Mouse (Mus musculus): ENCODE results near the gene Fchsd2. TPM values are rescaled to one million over a fixed set of nuclear protein-coding genes. Genes with fewer than 3 reads are reported as not detected.

The Fchsd2 gene
- polyA plus RNA-seq, 2 experiments = 3.1 to 3.3 TPM

- peak; percentile 96 to 97 (median 96) for DNase-seq (ENCODE audit: low read depth in 3 of 3, low spot score in 3 of 3)
- Histone ChIP-seq H3K9me3 (ENCODE audit: control insufficient read depth, low read length) (no peaks in the 10 kb centered on the region), H3K4me2 (ENCODE audit: low read depth) (peak overlapping the region; percentile 79), H3K36me3 (replicated peaks; ENCODE audit: control insufficient read depth, insufficient read depth, low read depth) (no peaks in the 10 kb centered on the region), H3K27me3 (ENCODE audit: control insufficient read depth, insufficient read depth, low read length) (no peaks in the 10 kb centered on the region), H3K4me1 (replicated peaks; ENCODE audit: control insufficient read depth in 2 of 2, insufficient read depth in 2 of 2, low read length in 1 of 2) (peaks cover 6 to 30% of the 10 kb centered on the region in 2 experiments), H3K27ac (peak overlapping the region; percentile 89), H3K9ac (replicated peaks) (peak overlapping the region; percentile 89), H3K4me3 (ENCODE audit: insufficient read depth in 1 of 2, low read depth in 2 of 2, low read length in 2 of 2) (peak overlapping the region; percentile 71 to 75)
- ATAC-seq (ENCODE audit: insufficient read depth) = peak; percentile 95
- TF ChIP-seq CTCF (IDR thresholded peaks at IDR 0.05; ENCODE audit: low read depth) (peak; percentile 98), EP300 (IDR thresholded peaks at IDR 0.05; ENCODE audit: low read depth) (no peak)
- WGBS (ENCODE audit: insufficient replicate concordance) = 2% methylated on average over 43 of the region's 43 CpGs
Measured at GRCm38 (mm10) chr7:101310327-101311028, 217.8 kb downstream of the Fchsd2 start.

- Histone ChIP-seq H3K4me1 (replicated peaks; ENCODE audit: control insufficient read depth in 2 of 2, insufficient read depth in 2 of 2, low read length in 1 of 2) (peaks cover 12 to 36% of the 10 kb centered on the region in 2 experiments), H3K27ac (peak overlapping the region; percentile 35), H3K4me2 (ENCODE audit: low read depth) (peak overlapping the region; percentile 79), H3K36me3 (replicated peaks; ENCODE audit: control insufficient read depth, insufficient read depth, low read depth) (no peaks in the 10 kb centered on the region), H3K9ac (replicated peaks) (no peak overlapping the region), H3K27me3 (ENCODE audit: control insufficient read depth, insufficient read depth, low read length) (no peaks in the 10 kb centered on the region), H3K4me3 (ENCODE audit: insufficient read depth in 1 of 2, low read depth in 2 of 2, low read length in 2 of 2) (no peak overlapping the region; a peak in 1 of 4 replicates), H3K9me3 (ENCODE audit: control insufficient read depth, low read length) (no peaks in the 10 kb centered on the region)
- DNase-seq (ENCODE audit: low read depth in 3 of 3, low spot score in 3 of 3) (no peak), ATAC-seq (ENCODE audit: insufficient read depth) (no peak)
- no peak for TF ChIP-seq CTCF (IDR thresholded peaks at IDR 0.05; ENCODE audit: low read depth)
- TF ChIP-seq EP300 (IDR thresholded peaks at IDR 0.05; ENCODE audit: low read depth) = no peak
- WGBS (ENCODE audit: insufficient replicate concordance) = 14% methylated on average over 2 of the region's 2 CpGs
Measured at GRCm38 (mm10) chr7:101311061-101311460, 218.4 kb downstream of the Fchsd2 start.

GRCm38 (mm10) chr7:101313033-101313432 lies 220.4 kb downstream of the Fchsd2 start:
- no peaks in the 10 kb centered on the region for H3K9me3 ChIP-seq (ENCODE audit: control insufficient read depth, low read length)
- no peaks in the 10 kb centered on the region for H3K27me3 ChIP-seq (ENCODE audit: control insufficient read depth, insufficient read depth, low read length)
- TF ChIP-seq EP300 (IDR thresholded peaks at IDR 0.05; ENCODE audit: low read depth) = no peak
- no peak for TF ChIP-seq CTCF (IDR thresholded peaks at IDR 0.05; ENCODE audit: low read depth)
- no peak overlapping the region for H3K9ac ChIP-seq (replicated peaks)
- no peak overlapping the region for H3K4me2 ChIP-seq (ENCODE audit: low read depth)
- no peak overlapping the region for H3K4me3 ChIP-seq (ENCODE audit: insufficient read depth in 1 of 2, low read depth in 2 of 2, low read length in 2 of 2)
- ATAC-seq (ENCODE audit: insufficient read depth) (no peak), DNase-seq (ENCODE audit: low read depth in 3 of 3, low spot score in 3 of 3) (no peak)
- peaks cover 31 to 55% of the 10 kb centered on the region in 2 experiments for H3K4me1 ChIP-seq (replicated peaks; ENCODE audit: control insufficient read depth in 2 of 2, insufficient read depth in 2 of 2, low read length in 1 of 2)
- no peaks in the 10 kb centered on the region for H3K36me3 ChIP-seq (replicated peaks; ENCODE audit: control insufficient read depth, insufficient read depth, low read depth)
- no peak overlapping the region for H3K27ac ChIP-seq
- 66% methylated on average over 3 of the region's 3 CpGs for WGBS (ENCODE audit: insufficient replicate concordance)

- no peak overlapping the region for H3K4me3 ChIP-seq (ENCODE audit: insufficient read depth in 1 of 2, low read depth in 2 of 2, low read length in 2 of 2)
- ATAC-seq (ENCODE audit: insufficient read depth) = no peak
- no peak overlapping the region for H3K4me2 ChIP-seq (ENCODE audit: low read depth)
- peaks cover 43 to 69% of the 10 kb centered on the region in 2 experiments for H3K4me1 ChIP-seq (replicated peaks; ENCODE audit: control insufficient read depth in 2 of 2, insufficient read depth in 2 of 2, low read length in 1 of 2)
- no peaks in the 10 kb centered on the region for H3K27me3 ChIP-seq (ENCODE audit: control insufficient read depth, insufficient read depth, low read length)
- H3K27ac ChIP-seq = no peak overlapping the region
- TF ChIP-seq CTCF (IDR thresholded peaks at IDR 0.05; ENCODE audit: low read depth) (no peak), EP300 (IDR thresholded peaks at IDR 0.05; ENCODE audit: low read depth) (no peak)
- WGBS (ENCODE audit: insufficient replicate concordance) = 65% methylated on average over 5 of the region's 5 CpGs
- H3K9ac ChIP-seq (replicated peaks) = no peak overlapping the region
- no peaks in the 10 kb centered on the region for H3K9me3 ChIP-seq (ENCODE audit: control insufficient read depth, low read length)
- no peaks in the 10 kb centered on the region for H3K36me3 ChIP-seq (replicated peaks; ENCODE audit: control insufficient read depth, insufficient read depth, low read depth)
- DNase-seq (ENCODE audit: low read depth in 3 of 3, low spot score in 3 of 3) = no peak
Measured at GRCm38 (mm10) chr7:101314396-101314795, 221.7 kb downstream of the Fchsd2 start.

GRCm38 (mm10) chr7:101315699-101316098 lies 223.0 kb downstream of the Fchsd2 start:
- no peaks in the 10 kb centered on the region for H3K36me3 ChIP-seq (replicated peaks; ENCODE audit: control insufficient read depth, insufficient read depth, low read depth)
- peak overlapping the region; percentile 45 for H3K4me2 ChIP-seq (ENCODE audit: low read depth)
- H3K4me3 ChIP-seq (ENCODE audit: insufficient read depth in 1 of 2, low read depth in 2 of 2, low read length in 2 of 2) = no peak overlapping the region
- H3K9ac ChIP-seq (replicated peaks) = peak overlapping the region; percentile 34
- ATAC-seq (ENCODE audit: insufficient read depth) (peak; percentile 64), DNase-seq (ENCODE audit: low read depth in 3 of 3, low spot score in 3 of 3) (no peak)
- no peaks in the 10 kb centered on the region for H3K27me3 ChIP-seq (ENCODE audit: control insufficient read depth, insufficient read depth, low read length)
- no peaks in the 10 kb centered on the region for H3K9me3 ChIP-seq (ENCODE audit: control insufficient read depth, low read length)
- H3K4me1 ChIP-seq (replicated peaks; ENCODE audit: control insufficient read depth in 2 of 2, insufficient read depth in 2 of 2, low read length in 1 of 2) = peaks cover 49 to 76% of the 10 kb centered on the region in 2 experiments
- TF ChIP-seq CTCF (IDR thresholded peaks at IDR 0.05; ENCODE audit: low read depth) = no peak
- TF ChIP-seq EP300 (IDR thresholded peaks at IDR 0.05; ENCODE audit: low read depth) = no peak
- peak overlapping the region; percentile 84 for H3K27ac ChIP-seq
